Mouse (Mus musculus) liver, adult 2 months (tissue): ENCODE measurements around the gene Hoxc6. TPM values are rescaled to one million over a fixed set of nuclear protein-coding genes. Genes with fewer than 3 reads are reported as not detected.

Experiments used
- DNase-seq: peaks from one replicate; pipeline ENCODE4 v3.0.0-alpha.2; 2011; ENCODE audit warnings: low read depth, low spot score; ENCODE audit errors: extremely low read depth
- H3K27ac ChIP-seq: fragments of 200-500 bp; replicated peaks from 2 replicates; pipeline ENCODE4 v1.5.1; 2012; ENCODE audit warnings: low read depth, mild to moderate bottlenecking, control low read depth, inconsistent platforms, low read length; ENCODE audit not compliant: insufficient read depth
- H3K27me3 ChIP-seq: fragments of 200-500 bp; 2 replicates; pipeline ENCODE4 v1.6.1; 2012; ENCODE audit warnings: mild to moderate bottlenecking, moderate library complexity, low read length, inconsistent platforms; ENCODE audit not compliant: control insufficient read depth, insufficient read depth
- H3K36me3 ChIP-seq: fragments of 200-500 bp; 2 replicates; pipeline ENCODE4 v1.6.1; 2012; ENCODE audit warnings: low read length, inconsistent platforms; ENCODE audit not compliant: control insufficient read depth, insufficient read depth
- H3K4me1 ChIP-seq: fragments of 200-500 bp; 2 replicates; pipeline ENCODE4 v1.6.1; 2011; ENCODE audit warnings: low read length; ENCODE audit not compliant: control insufficient read depth, insufficient read depth
- H3K4me3 ChIP-seq: fragments of 200-500 bp; 2 replicates; pipeline ENCODE4 v1.5.1; 2011; ENCODE audit warnings: low read depth, mild to moderate bottlenecking, control low read depth, low read length, moderate library complexity; ENCODE audit not compliant: insufficient read depth
- H3K79me2 ChIP-seq: fragments of 200-500 bp; 2 replicates; pipeline ENCODE4 v1.6.1; 2012; ENCODE audit warnings: inconsistent platforms, mild to moderate bottlenecking, low read length, moderate library complexity; ENCODE audit not compliant: control insufficient read depth, insufficient read depth
- H3K9ac ChIP-seq: fragments of 200-500 bp; 2 replicates; pipeline ENCODE4 v1.6.1; 2012; ENCODE audit warnings: low read depth, mild to moderate bottlenecking, control low read depth, inconsistent platforms, low read length
- CTCF ChIP-seq: fragments of 200-500 bp; IDR thresholded peaks from 2 replicates; pipeline ENCODE4 v1.5.1; 2011; ENCODE audit warnings: low read depth, low read length, control low read depth
- POLR2A ChIP-seq: fragments of 200-500 bp; IDR thresholded peaks from 2 replicates; pipeline ENCODE4 v1.6.1; 2011; ENCODE audit warnings: low read length, control low read depth; ENCODE audit not compliant: insufficient read depth; ENCODE audit errors: extremely low read depth
- WGBS: fragments of 180-500 bp; shearing (Covaris S2); methylation state at CpG from one replicate; pipeline ENCODE4 v1.1.7; 2018; 5-methylcytosine and 5-hydroxymethylcytosine counted together
- polyA plus RNA-seq: library from polyadenylated mRNA; depleted of rRNA; stranded (reverse); fragments of >200 nt; gene quantifications from 2 replicates; pipeline ENCODE4 v1.2.3, GENCODE M21; 2012
- total RNA-seq: library from RNA; depleted of rRNA; stranded (reverse); fragments of >200 nt; gene quantifications from 2 replicates; pipeline ENCODE4 v1.2.3, GENCODE M21; 2014

Hoxc6 gene
- total and polyA plus RNA-seq, 2 experiments = not detected

DNA sequence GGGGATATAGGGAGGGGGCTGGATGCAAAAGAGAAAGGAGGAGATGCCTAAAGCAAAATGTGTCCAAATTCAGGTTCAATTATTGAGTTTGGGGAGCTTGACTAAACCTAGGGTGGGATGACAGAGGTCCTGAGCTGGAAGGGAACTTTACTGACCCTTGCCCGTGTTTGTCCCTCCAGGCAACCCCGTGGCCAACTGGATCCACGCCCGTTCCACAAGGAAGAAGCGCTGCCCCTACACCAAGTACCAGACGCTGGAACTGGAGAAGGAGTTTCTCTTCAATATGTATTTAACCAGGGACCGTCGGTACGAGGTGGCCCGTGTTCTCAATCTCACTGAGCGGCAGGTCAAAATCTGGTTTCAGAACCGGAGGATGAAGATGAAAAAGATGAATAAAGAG, 14.3 kb upstream of the Hoxc6 start:
- TF ChIP-seq CTCF (no peak), POLR2A (no peak)
- H3K36me3 ChIP-seq = no peaks in the 10 kb centered on the region
- WGBS = 3% methylated on average over 12 of the region's 12 CpGs

DNA sequence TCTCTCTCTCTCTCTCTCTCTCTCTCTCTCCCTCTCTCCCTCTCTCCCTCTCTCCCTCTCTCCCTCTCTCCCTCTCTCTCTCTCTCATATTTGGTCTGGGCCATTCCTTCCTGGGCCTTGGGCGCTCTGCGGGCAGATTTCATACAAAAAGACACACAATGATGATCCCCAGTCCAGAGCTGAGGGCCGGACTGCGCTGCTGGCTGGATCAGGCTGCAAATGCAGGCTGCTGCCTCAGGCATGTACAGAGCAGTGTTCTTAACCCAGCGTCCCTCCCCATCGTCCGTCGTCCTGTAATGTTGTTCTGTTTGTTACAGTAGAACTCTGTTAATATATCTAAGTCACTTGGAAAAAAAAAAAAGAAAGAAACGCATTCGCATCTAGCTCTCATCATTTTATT, 13.5 kb upstream of the Hoxc6 start:
- Histone ChIP-seq H3K27me3 (peaks cover 17% of the 10 kb centered on the region), H3K79me2 (no peaks in the 10 kb centered on the region), H3K27ac (no peak overlapping the region), H3K4me1 (no peaks in the 10 kb centered on the region; the same call in 1 of the 2 replicates), H3K36me3 (no peaks in the 10 kb centered on the region), H3K9ac (no peak overlapping the region), H3K4me3 (no peak overlapping the region)
- 6% methylated on average over 10 of the region's 10 CpGs for WGBS
- no peak for TF ChIP-seq POLR2A
- no peak for DNase-seq

More for the DNA sequence above, 14.3 kb upstream of the Hoxc6 start:
- Histone ChIP-seq H3K4me3 (no peak overlapping the region), H3K4me1 (no peaks in the 10 kb centered on the region; the same call in 1 of the 2 replicates), H3K27me3 (peaks cover 17% of the 10 kb centered on the region), H3K27ac (no peak overlapping the region), H3K9ac (no peak overlapping the region), H3K79me2 (no peaks in the 10 kb centered on the region)
- DNase-seq = no peak

DNA sequence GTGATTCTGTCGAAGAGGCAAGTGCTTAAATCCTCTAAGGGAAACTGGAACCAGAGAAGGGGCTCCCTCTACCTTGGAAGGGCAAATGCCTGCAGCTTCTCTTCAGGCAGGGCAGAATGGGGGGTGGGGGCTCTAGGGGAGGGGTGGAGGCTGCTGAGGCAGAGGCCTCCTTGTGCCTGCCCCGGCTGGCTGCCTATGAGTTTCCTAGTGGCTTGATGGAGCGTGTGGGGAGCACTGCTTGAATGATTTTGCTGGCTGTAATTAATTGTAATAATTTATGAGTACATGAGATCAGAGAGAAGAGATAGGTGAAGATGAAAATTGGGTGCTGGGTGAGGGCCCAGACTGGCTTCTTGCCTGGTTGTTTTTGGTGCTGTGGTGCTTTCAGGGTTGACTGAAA, 13.1 kb upstream of the Hoxc6 start:
- Histone ChIP-seq H3K9ac (no peak overlapping the region), H3K36me3 (no peaks in the 10 kb centered on the region), H3K79me2 (no peaks in the 10 kb centered on the region), H3K27me3 (peaks cover 17% of the 10 kb centered on the region), H3K4me1 (no peaks in the 10 kb centered on the region; the same call in 1 of the 2 replicates), H3K27ac (no peak overlapping the region), H3K4me3 (no peak overlapping the region)
- no peak for DNase-seq
- TF ChIP-seq POLR2A (no peak), CTCF (no peak)
- WGBS = 18% methylated on average over 3 of the region's 3 CpGs

DNA sequence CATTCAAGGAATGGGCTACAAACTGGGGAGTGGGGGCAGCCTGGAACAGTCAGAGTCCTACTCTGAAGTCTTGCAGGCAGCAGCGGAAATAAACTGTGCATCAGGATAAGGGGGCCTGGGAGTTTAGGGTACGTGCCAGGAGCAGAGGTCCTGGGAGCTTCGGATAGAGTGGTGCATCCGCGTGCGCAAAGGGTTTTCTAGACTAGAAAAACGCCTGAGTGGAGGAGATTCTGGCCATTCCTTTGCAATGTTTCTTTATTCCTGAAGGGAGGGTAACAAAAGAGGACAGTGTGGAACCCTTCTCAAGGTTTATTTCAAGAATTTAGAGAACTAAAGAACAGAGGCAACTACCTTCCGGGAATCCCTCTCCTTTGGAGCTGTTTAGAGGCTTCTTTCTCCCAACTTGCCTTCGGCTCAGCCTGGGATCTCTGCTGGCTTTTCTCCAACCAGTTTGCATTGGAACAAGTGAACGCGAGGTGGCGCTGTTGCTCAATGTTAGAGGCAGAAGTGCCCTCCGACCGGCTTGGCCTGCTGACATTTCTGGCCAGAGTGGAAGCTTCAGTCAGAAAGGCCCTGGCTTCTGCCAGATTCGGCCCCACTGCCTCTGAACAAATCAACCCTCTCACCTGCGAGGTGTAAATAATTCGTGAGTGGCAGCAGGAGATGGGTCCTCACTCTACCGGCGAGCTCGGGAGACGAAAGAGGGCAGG, 10.8 kb upstream of the Hoxc6 start:
- no peaks in the 10 kb centered on the region for H3K79me2 ChIP-seq
- peak; percentile 67 for DNase-seq
- H3K4me1 ChIP-seq = no peaks in the 10 kb centered on the region
- no peak overlapping the region for H3K4me3 ChIP-seq
- WGBS = 6% methylated on average over 21 of the region's 21 CpGs
- H3K9ac ChIP-seq = no peak overlapping the region
- H3K36me3 ChIP-seq = no peaks in the 10 kb centered on the region
- TF ChIP-seq POLR2A = no peak
- TF ChIP-seq CTCF = peak; percentile 93
- H3K27me3 ChIP-seq = peaks cover 26% of the 10 kb centered on the region
- no peak overlapping the region for H3K27ac ChIP-seq

DNA sequence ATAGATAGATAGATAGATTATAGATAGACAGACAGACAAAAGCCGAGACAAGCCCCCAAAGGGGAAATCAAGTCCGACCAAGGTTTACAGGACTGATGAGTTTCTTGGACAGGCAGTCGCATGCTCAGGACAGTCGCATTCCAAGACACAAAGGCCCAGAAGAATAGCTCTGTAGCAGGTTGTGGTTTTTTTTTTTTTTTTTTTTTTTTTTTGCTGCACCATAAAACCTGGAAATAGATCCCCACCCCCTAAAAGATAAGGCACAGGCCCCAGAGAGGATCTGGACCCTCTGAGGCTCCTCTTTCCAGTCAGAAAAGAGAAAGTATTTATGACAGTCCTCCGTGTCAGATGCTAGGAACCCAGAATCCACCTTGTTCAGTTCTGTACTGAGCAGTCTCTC, 10.0 kb upstream of the Hoxc6 start:
- H3K79me2 ChIP-seq = no peaks in the 10 kb centered on the region
- no peak for TF ChIP-seq POLR2A
- TF ChIP-seq CTCF = no peak
- H3K9ac ChIP-seq = no peak overlapping the region
- no peaks in the 10 kb centered on the region for H3K36me3 ChIP-seq
- H3K27ac ChIP-seq = no peak overlapping the region
- no peak for DNase-seq
- H3K4me1 ChIP-seq = no peaks in the 10 kb centered on the region
- no peak overlapping the region for H3K4me3 ChIP-seq
- peaks cover 26% of the 10 kb centered on the region for H3K27me3 ChIP-seq
- WGBS = 50% methylated on average over 5 of the region's 5 CpGs
